Mouse (Mus musculus): Measurements from ENCODE around the gene Sp9. TPM values are rescaled to one million over a fixed set of nuclear protein-coding genes. Genes with fewer than 3 reads are reported as not detected.

Sp9 gene
- polyA plus RNA-seq, 1 experiment from 2014 or later = not detected

- Histone ChIP-seq H3K4me3 (ENCODE audit: low read depth, low read length) (peak within 1 kb of the TSS; percentile 88), H3K27me3 (ENCODE audit: insufficient read depth, low read length) (no peaks in the 10 kb centered on the region), H3K9ac (peak within 1 kb of the TSS; percentile 87), H3K9me3 (ENCODE audit: low read depth, low read length) (no peaks in the 10 kb centered on the region), H3K4me1 (ENCODE audit: insufficient read depth) (0 out of 2 replicates have a peak, but pooled peaks cover 5% of the 10 kb centered on the region), H3K36me3 (ENCODE audit: insufficient read depth) (peaks cover 29% of the 10 kb centered on the region), H3K27ac (ENCODE audit: low read depth) (peak within 1 kb of the TSS; percentile 89), H3K4me2 (peak within 1 kb of the TSS; percentile 86)
- TF ChIP-seq CTCF (IDR thresholded peaks at IDR 0.05; ENCODE audit: low read depth) = no peak
- ATAC-seq (ENCODE audit: insufficient read depth) (peak; percentile 97), DNase-seq (peak; percentile 99)
- WGBS = under 1% methylated on average over 64 of the region's 64 CpGs
Observed at GRCm38 (mm10) chr2:73312152-73313116, 40.7 kb downstream of the Sp9 start, which contains the start of the genes Scrn3 and Cir1. Gene Scrn3 (plus strand): TSS chr2:73312601. Gene Cir1 (minus strand): TSS chr2:73312701.

DNA sequence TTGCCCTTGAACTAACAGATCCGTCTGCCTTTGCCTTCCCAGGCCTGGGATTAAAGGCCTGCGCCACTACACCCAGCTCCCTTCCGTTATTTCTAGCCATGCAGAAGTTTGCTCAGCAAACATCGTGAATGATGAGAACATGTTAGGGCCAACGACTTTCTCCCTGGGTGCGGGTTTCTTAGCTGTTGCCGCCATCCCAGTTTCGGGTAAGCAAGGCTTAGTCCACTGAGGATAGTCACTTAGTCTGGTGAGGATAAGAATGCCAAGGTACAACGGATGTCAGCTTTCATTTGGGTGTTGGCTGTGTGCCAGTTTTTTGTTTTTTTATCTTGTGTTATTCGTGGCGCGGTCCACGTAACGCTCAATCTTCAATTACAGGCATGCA, 41.4 kb downstream of the Sp9 start:
- DNase-seq (peak; percentile 67), ATAC-seq (ENCODE audit: insufficient read depth) (peak; percentile 45)
- Histone ChIP-seq H3K4me2 (peak overlapping the region; percentile 68), H3K9me3 (ENCODE audit: low read depth, low read length) (no peaks in the 10 kb centered on the region), H3K27me3 (ENCODE audit: insufficient read depth, low read length) (no peaks in the 10 kb centered on the region), H3K4me3 (ENCODE audit: low read depth, low read length) (peak overlapping the region; percentile 88), H3K4me1 (ENCODE audit: insufficient read depth) (0 out of 2 replicates have a peak, but pooled peaks cover 5% of the 10 kb centered on the region), H3K36me3 (ENCODE audit: insufficient read depth) (peaks cover 24% of the 10 kb centered on the region), H3K9ac (peak overlapping the region; percentile 64), H3K27ac (ENCODE audit: low read depth) (peak overlapping the region; percentile 89)
- no peak for TF ChIP-seq CTCF (IDR thresholded peaks at IDR 0.05; ENCODE audit: low read depth)
- 36% methylated on average over 14 of the region's 14 CpGs for WGBS

DNA sequence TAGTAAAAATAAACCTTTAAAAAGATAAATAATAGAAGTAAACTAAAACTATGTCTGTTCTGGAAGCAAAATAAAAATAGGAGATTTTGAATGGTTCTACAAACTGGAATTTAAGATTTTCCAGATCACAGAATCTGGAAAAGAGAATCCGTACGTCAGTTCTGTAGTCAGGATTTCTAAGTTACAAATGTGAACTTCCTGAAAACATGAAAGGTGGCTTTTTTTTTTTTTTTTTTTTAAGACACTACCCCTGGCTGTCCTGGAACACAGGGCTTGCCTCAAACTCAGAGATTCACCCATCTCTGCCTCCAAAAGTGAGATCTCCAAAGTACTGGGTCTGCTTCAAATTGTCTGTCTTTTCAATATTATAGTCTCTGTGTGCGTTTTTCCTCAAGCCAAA, 42.6 kb downstream of the Sp9 start:
- Histone ChIP-seq H3K4me2 (no peak overlapping the region), H3K4me1 (ENCODE audit: insufficient read depth) (0 out of 2 replicates have a peak, but pooled peaks cover 5% of the 10 kb centered on the region), H3K4me3 (ENCODE audit: low read depth, low read length) (no peak overlapping the region), H3K36me3 (ENCODE audit: insufficient read depth) (peaks cover 14% of the 10 kb centered on the region), H3K27ac (ENCODE audit: low read depth) (no peak overlapping the region), H3K9me3 (ENCODE audit: low read depth, low read length) (no peaks in the 10 kb centered on the region), H3K9ac (no peak overlapping the region), H3K27me3 (ENCODE audit: insufficient read depth, low read length) (no peaks in the 10 kb centered on the region)
- DNase-seq (no peak), ATAC-seq (ENCODE audit: insufficient read depth) (no peak)
- no peak for TF ChIP-seq CTCF (IDR thresholded peaks at IDR 0.05; ENCODE audit: low read depth)
- WGBS = 91% methylated on average over 3 of the region's 3 CpGs

DNA sequence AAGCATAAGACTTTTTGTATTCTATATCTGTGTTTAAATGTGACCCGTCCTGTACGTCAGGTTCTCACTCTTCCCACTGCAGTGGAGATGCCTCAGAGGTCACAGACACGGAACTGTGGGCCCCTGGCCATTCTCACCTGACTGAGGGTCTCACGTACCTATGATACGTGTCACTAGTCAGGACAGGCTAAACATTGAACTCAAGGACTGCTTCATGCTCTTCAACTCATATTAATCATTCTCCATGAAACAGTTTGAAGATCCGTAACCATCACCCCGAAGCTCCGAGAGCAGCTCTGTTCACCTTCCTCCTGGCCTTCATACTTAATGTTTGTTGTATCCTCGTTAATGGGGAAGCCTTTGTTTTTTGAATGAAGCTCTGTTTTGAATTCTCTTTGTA, 45.7 kb downstream of the Sp9 start:
- no peaks in the 10 kb centered on the region for H3K4me1 ChIP-seq (ENCODE audit: insufficient read depth)
- WGBS = 83% methylated on average over 9 of the region's 9 CpGs
- no peak for TF ChIP-seq CTCF (IDR thresholded peaks at IDR 0.05; ENCODE audit: low read depth)
- ATAC-seq (ENCODE audit: insufficient read depth) (no peak), DNase-seq (no peak)
- H3K9me3 ChIP-seq (ENCODE audit: low read depth, low read length) = no peaks in the 10 kb centered on the region
- H3K4me3 ChIP-seq (ENCODE audit: low read depth, low read length) = no peak overlapping the region
- no peak overlapping the region for H3K9ac ChIP-seq
- 0 out of 2 replicates have a peak, but pooled peaks cover 3% of the 10 kb centered on the region for H3K36me3 ChIP-seq (ENCODE audit: insufficient read depth)
- no peaks in the 10 kb centered on the region for H3K27me3 ChIP-seq (ENCODE audit: insufficient read depth, low read length)
- H3K4me2 ChIP-seq = no peak overlapping the region
- no peak overlapping the region for H3K27ac ChIP-seq (ENCODE audit: low read depth)

GRCm38 (mm10) chr2:73319218-73319617, 47.5 kb downstream of the Sp9 start:
- Histone ChIP-seq H3K36me3 (ENCODE audit: insufficient read depth) (0 out of 2 replicates have a peak, but pooled peaks cover 3% of the 10 kb centered on the region), H3K4me3 (ENCODE audit: low read depth, low read length) (no peak overlapping the region), H3K4me1 (ENCODE audit: insufficient read depth) (no peaks in the 10 kb centered on the region), H3K9me3 (ENCODE audit: low read depth, low read length) (no peaks in the 10 kb centered on the region), H3K27ac (ENCODE audit: low read depth) (no peak overlapping the region), H3K4me2 (no peak overlapping the region), H3K9ac (no peak overlapping the region), H3K27me3 (ENCODE audit: insufficient read depth, low read length) (no peaks in the 10 kb centered on the region)
- no peak for TF ChIP-seq CTCF (IDR thresholded peaks at IDR 0.05; ENCODE audit: low read depth)
- DNase-seq (no peak), ATAC-seq (ENCODE audit: insufficient read depth) (no peak)
- WGBS = 81% methylated on average over 5 of the region's 5 CpGs

GRCm38 (mm10) chr2:73322991-73323390, 51.3 kb downstream of the Sp9 start:
- DNase-seq (no peak), ATAC-seq (ENCODE audit: insufficient read depth) (no peak)
- no peaks in the 10 kb centered on the region for H3K9me3 ChIP-seq (ENCODE audit: low read depth, low read length)
- WGBS = 57% methylated on average over 12 of the region's 12 CpGs
- 0 out of 2 replicates have a peak, but pooled peaks cover 3% of the 10 kb centered on the region for H3K36me3 ChIP-seq (ENCODE audit: insufficient read depth)
- H3K4me1 ChIP-seq (ENCODE audit: insufficient read depth) = no peaks in the 10 kb centered on the region
- H3K27ac ChIP-seq (ENCODE audit: low read depth) = no peak overlapping the region
- H3K4me3 ChIP-seq (ENCODE audit: low read depth, low read length) = no peak overlapping the region
- no peak overlapping the region for H3K4me2 ChIP-seq
- no peak for TF ChIP-seq CTCF (IDR thresholded peaks at IDR 0.05; ENCODE audit: low read depth)
- no peak overlapping the region for H3K9ac ChIP-seq
- no peaks in the 10 kb centered on the region for H3K27me3 ChIP-seq (ENCODE audit: insufficient read depth, low read length)

GRCm38 (mm10) chr2:73325871-73326270, 54.1 kb downstream of the Sp9 start:
- Histone ChIP-seq H3K27ac (ENCODE audit: low read depth) (no peak overlapping the region), H3K9ac (no peak overlapping the region), H3K27me3 (ENCODE audit: insufficient read depth, low read length) (no peaks in the 10 kb centered on the region), H3K4me1 (ENCODE audit: insufficient read depth) (no peaks in the 10 kb centered on the region), H3K36me3 (ENCODE audit: insufficient read depth) (no peaks in the 10 kb centered on the region), H3K9me3 (ENCODE audit: low read depth, low read length) (no peaks in the 10 kb centered on the region), H3K4me3 (ENCODE audit: low read depth, low read length) (no peak overlapping the region), H3K4me2 (no peak overlapping the region)
- DNase-seq (no peak), ATAC-seq (ENCODE audit: insufficient read depth) (no peak)
- 93% methylated on average over 5 of the region's 5 CpGs for WGBS
- no peak for TF ChIP-seq CTCF (IDR thresholded peaks at IDR 0.05; ENCODE audit: low read depth)

Other genes with a start within 250 kb of the Sp9 start
- gene Ola1, start 53.0 kb upstream of the Sp9 start, polyA plus RNA-seq (2014; fragmentation: Nextera tagmentation; extraction: Ambion mirVana) = 79.2 and 80.9 TPM in 2 replicates
- gene Scrn3, start 40.7 kb downstream of the Sp9 start, polyA plus RNA-seq (2014; fragmentation: Nextera tagmentation; extraction: Ambion mirVana) = 15.0 and 15.9 TPM in 2 replicates
- gene Cir1, start 40.8 kb downstream of the Sp9 start, polyA plus RNA-seq (2014; fragmentation: Nextera tagmentation; extraction: Ambion mirVana) = 20.9 and 23.8 TPM in 2 replicates
- gene Gpr155, start 114.6 kb downstream of the Sp9 start, polyA plus RNA-seq (2014; fragmentation: Nextera tagmentation; extraction: Ambion mirVana) = 6.2 and 6.9 TPM in 2 replicates

Data from lung, embryonic 14.5 days (tissue).